Mouse (Mus musculus) embryonic facial prominence, embryonic 14.5 days (tissue): ENCODE data around the gene Syngr1. TPM values are rescaled to one million over a fixed set of nuclear protein-coding genes. Genes with fewer than 3 reads are reported as not detected.

Experiments used
- ATAC-seq: fragments of 200-750 bp; cut with Nextera tagmentation; 2 replicates; pipeline ENCODE4 v1.8.0; 2017; ENCODE audit warnings: low read depth, moderate number of reproducible peaks, moderate TSS enrichment
- DNase-seq: peaks from one replicate; pipeline ENCODE4 v3.0.0-alpha.2; 2015; ENCODE audit warnings: low spot score
- H3K27ac ChIP-seq: fragments of 300-500 bp; sonication (generic); replicated peaks from 2 replicates; pipeline ENCODE4 v1.5.1; 2014; ENCODE audit warnings: low read depth, mild to moderate bottlenecking, low read length, moderate library complexity
- H3K27me3 ChIP-seq: fragments of 300-500 bp; sonication (generic); replicated peaks from 2 replicates; pipeline ENCODE4 v1.6.1; 2014; ENCODE audit warnings: low read length; ENCODE audit not compliant: control insufficient read depth, insufficient read depth
- H3K36me3 ChIP-seq: fragments of 300-500 bp; sonication (generic); 2 replicates; pipeline ENCODE4 v1.6.1; 2014; ENCODE audit warnings: low read length, mixed read lengths; ENCODE audit not compliant: control insufficient read depth, insufficient read depth
- H3K4me1 ChIP-seq: fragments of 300-500 bp; sonication (generic); 2 replicates; pipeline ENCODE4 v1.6.1; 2014; ENCODE audit warnings: antibody characterized with exemption, low read length; ENCODE audit not compliant: control insufficient read depth, insufficient read depth
- H3K4me2 ChIP-seq: fragments of 300-500 bp; sonication (generic); 2 replicates; pipeline ENCODE4 v1.6.1; 2014; ENCODE audit warnings: low read depth, mild to moderate bottlenecking, low read length, moderate library complexity, mixed read lengths
- H3K4me3 ChIP-seq: fragments of 300-500 bp; sonication (generic); 2 replicates; pipeline ENCODE4 v1.5.1; 2014; ENCODE audit warnings: low read depth, mild to moderate bottlenecking, low read length
- H3K9ac ChIP-seq: fragments of 300-500 bp; sonication (generic); 2 replicates; pipeline ENCODE4 v1.6.1; 2014; ENCODE audit warnings: low read depth, mild to moderate bottlenecking, low read length, moderate library complexity, mixed read lengths
- H3K9me3 ChIP-seq: fragments of 300-500 bp; sonication (generic); 2 replicates; pipeline ENCODE4 v1.6.1; 2016; ENCODE audit warnings: low read length; ENCODE audit not compliant: control insufficient read depth
- WGBS: fragments of 180-500 bp; shearing (Covaris S2); extraction: QIAGEN DNeasy Blood & Tissue Kit; methylation state at CpG from one replicate; pipeline ENCODE4 v1.1.7; 2014; 5-methylcytosine and 5-hydroxymethylcytosine counted together
- polyA plus RNA-seq: library from polyadenylated mRNA; unstranded; fragments of >200 nt; fragmentation: Nextera tagmentation; extraction: Ambion mirVana; gene quantifications from 2 replicates; pipeline ENCODE4 v1.2.1, GENCODE M21; 2014

The Syngr1 gene
- polyA plus RNA-seq, 1 experiment from 2014 or later = 10.3 TPM

DNA sequence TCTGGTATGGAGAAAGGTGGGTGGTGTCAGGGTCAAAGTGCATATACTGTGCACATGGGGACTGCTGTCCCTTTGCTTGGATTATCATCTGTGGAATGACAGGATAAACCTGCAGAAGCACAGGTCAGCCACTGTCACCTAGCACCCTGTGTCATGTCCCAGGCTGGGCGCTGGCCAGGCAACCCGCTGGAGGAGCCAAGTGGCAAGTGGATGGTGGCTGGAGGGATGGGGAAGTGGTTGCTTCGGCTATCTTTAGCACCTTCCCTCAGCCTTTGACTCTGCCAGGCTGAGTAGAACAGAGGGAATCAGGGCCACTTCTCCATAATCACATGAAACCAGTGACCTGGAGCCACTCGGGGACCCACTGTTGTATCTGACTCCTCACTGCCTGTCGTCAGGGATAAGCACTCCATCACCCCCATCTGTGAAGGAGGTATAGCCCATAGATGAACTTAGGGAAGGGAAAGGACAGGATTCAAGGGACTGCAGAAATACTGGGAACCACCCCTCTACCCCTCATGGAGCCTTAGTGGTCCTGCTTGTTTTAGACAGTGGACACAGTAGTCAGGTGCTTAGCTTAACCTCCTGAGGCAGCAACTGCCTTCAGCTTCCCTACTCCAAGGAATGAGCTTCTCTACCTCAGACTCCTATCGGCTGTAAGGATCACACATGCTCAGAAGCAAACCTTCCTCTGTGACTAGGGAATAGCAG is 16.3 kb upstream of the Syngr1 start:
- WGBS = 70% methylated on average over 6 of the region's 6 CpGs
- H3K27me3 ChIP-seq = no peaks in the 10 kb centered on the region
- H3K4me2 ChIP-seq = no peak overlapping the region
- no peaks in the 10 kb centered on the region for H3K9me3 ChIP-seq
- H3K9ac ChIP-seq = no peak overlapping the region
- H3K27ac ChIP-seq = no peak overlapping the region
- no peaks in the 10 kb centered on the region for H3K4me1 ChIP-seq
- DNase-seq (no peak), ATAC-seq (no peak)
- peaks cover 35% of the 10 kb centered on the region for H3K36me3 ChIP-seq
- H3K4me3 ChIP-seq = no peak overlapping the region

GRCm38 (mm10) chr15:80075374-80075694 is 15.8 kb upstream of the Syngr1 start:
- 0 out of 2 replicates have a peak, but pooled peaks have one; percentile 4 for ATAC-seq

DNA sequence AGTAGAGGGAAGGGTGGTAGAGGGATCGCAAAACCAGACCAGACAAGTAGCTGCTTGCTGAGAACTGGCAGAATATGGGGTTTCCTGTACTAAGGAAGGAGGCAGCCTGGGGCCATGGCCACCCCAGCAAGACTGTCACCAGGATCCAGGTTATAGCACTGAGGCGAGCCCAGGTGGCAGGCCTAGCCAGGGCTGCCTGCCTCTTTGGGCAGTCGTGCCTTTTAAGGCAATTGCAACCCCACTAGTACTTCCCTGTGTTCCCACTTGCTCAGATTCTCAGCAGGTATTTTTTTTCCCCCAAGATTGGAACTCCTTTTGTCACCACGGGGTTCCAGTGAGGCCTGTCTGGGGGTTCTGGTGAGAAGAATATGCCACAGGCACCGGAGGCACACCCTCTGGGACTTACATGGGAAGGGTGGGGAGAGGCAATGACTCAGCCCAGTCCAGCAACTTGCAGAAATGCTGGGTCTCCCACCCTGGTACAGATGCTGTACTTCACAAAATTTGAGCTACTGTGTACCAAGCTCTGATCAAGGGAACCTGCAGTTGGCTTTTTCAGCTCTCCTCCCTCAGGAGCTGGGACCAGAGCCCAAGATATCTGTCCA is 15.3 kb upstream of the Syngr1 start:
- no peak overlapping the region for H3K4me2 ChIP-seq
- H3K9ac ChIP-seq = no peak overlapping the region
- H3K27me3 ChIP-seq = no peaks in the 10 kb centered on the region
- 0 out of 2 replicates have a peak, but pooled peaks cover 1% of the 10 kb centered on the region for H3K4me1 ChIP-seq
- WGBS = 31% methylated on average over 5 of the region's 5 CpGs
- H3K9me3 ChIP-seq = no peaks in the 10 kb centered on the region
- no peak overlapping the region for H3K4me3 ChIP-seq
- DNase-seq = no peak
- H3K27ac ChIP-seq = 0 out of 2 replicates have a peak overlapping the region, but pooled peaks have one; percentile 0
- ATAC-seq = 0 out of 2 replicates have a peak, but pooled peaks have one; percentile 2
- H3K36me3 ChIP-seq = peaks cover 45% of the 10 kb centered on the region

More at GRCm38 (mm10) chr15:80075374-80075694, 15.8 kb upstream of the Syngr1 start:
- no peaks in the 10 kb centered on the region for H3K27me3 ChIP-seq
- H3K4me3 ChIP-seq = no peak overlapping the region
- DNase-seq = no peak
- H3K36me3 ChIP-seq = peaks cover 40% of the 10 kb centered on the region
- H3K9ac ChIP-seq = no peak overlapping the region
- no peaks in the 10 kb centered on the region for H3K9me3 ChIP-seq
- no peaks in the 10 kb centered on the region for H3K4me1 ChIP-seq
- WGBS = 47% methylated on average over 3 of the region's 3 CpGs
- no peak overlapping the region for H3K4me2 ChIP-seq
- no peak overlapping the region for H3K27ac ChIP-seq

DNA sequence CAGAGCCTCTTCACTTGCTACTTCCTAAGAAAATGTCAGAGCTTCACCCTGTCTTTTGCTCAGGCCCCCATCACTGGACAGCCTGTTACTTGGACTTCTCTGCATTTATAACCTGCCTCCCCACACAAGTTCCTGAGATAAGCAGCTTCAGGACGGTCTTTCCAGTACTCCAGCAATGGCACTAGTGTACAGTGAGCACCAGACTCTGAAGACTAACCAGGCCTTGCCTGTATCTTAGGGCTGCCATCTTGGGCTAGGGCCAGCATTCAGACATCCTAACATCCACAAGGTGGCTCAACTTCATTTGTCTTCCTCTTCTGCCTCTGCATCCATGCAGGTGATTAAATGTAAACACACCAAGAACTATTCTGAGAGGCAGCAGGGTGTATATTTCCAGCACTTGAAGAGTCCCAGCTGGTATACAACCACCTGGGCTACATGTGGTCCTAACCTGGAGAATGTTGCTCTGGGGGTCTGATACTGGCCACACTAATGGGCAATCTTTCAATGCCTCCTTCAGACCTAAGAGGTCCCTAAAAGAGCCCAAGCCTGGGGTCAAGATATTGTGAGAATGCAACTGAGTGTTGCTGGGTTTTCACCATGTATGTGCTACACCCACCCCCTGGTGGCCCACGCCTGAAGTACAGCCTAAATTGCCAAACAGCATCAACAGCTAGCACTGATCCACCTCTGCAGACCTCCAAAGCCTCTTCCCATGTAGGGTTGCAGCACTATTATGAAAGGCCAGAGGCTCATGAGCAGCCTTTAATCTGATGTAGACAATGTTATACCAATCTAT is 14.6 kb upstream of the Syngr1 start:
- 9% methylated on average over 2 of the region's 2 CpGs for WGBS
- H3K27ac ChIP-seq = 0 out of 2 replicates have a peak overlapping the region, but pooled peaks have one; percentile 0
- peaks cover 52% of the 10 kb centered on the region for H3K36me3 ChIP-seq
- peaks cover 7% of the 10 kb centered on the region; the same call in 1 of the 2 replicates for H3K4me1 ChIP-seq
- no peak overlapping the region for H3K4me2 ChIP-seq
- H3K4me3 ChIP-seq = no peak overlapping the region
- H3K9me3 ChIP-seq = no peaks in the 10 kb centered on the region
- DNase-seq (peak; percentile 85), ATAC-seq (peak; percentile 42)
- no peak overlapping the region for H3K9ac ChIP-seq
- H3K27me3 ChIP-seq = no peaks in the 10 kb centered on the region

- peaks cover 60% of the 10 kb centered on the region for H3K36me3 ChIP-seq
- H3K27me3 ChIP-seq = no peaks in the 10 kb centered on the region
- no peaks in the 10 kb centered on the region for H3K9me3 ChIP-seq
- H3K4me2 ChIP-seq = no peak overlapping the region
- DNase-seq (no peak), ATAC-seq (no peak)
- 61% methylated on average over 11 of the region's 11 CpGs for WGBS
- H3K9ac ChIP-seq = no peak overlapping the region
- H3K27ac ChIP-seq = no peak overlapping the region
- peaks cover 12% of the 10 kb centered on the region; the same call in 1 of the 2 replicates for H3K4me1 ChIP-seq
- H3K4me3 ChIP-seq = no peak overlapping the region
Observed at GRCm38 (mm10) chr15:80078058-80078814, 12.9 kb upstream of the Syngr1 start.

- DNase-seq (no peak), ATAC-seq (no peak)
- Histone ChIP-seq H3K4me1 (peaks cover 12% of the 10 kb centered on the region; the same call in 1 of the 2 replicates), H3K36me3 (peaks cover 60% of the 10 kb centered on the region), H3K9ac (no peak overlapping the region), H3K27ac (no peak overlapping the region), H3K9me3 (no peaks in the 10 kb centered on the region), H3K27me3 (no peaks in the 10 kb centered on the region), H3K4me2 (no peak overlapping the region), H3K4me3 (no peak overlapping the region)
- WGBS = 85% methylated on average over 5 of the region's 5 CpGs
Observed at GRCm38 (mm10) chr15:80079129-80079668, 11.9 kb upstream of the Syngr1 start.

- no peak overlapping the region for H3K4me3 ChIP-seq
- peaks cover 60% of the 10 kb centered on the region for H3K36me3 ChIP-seq
- no peaks in the 10 kb centered on the region for H3K27me3 ChIP-seq
- H3K27ac ChIP-seq = no peak overlapping the region
- ATAC-seq (no peak), DNase-seq (no peak)
- H3K4me2 ChIP-seq = peak overlapping the region; percentile 8; the same call in 1 of the 2 replicates
- WGBS = 69% methylated on average over 3 of the region's 3 CpGs
- H3K9ac ChIP-seq = no peak overlapping the region
- no peaks in the 10 kb centered on the region for H3K9me3 ChIP-seq
- H3K4me1 ChIP-seq = peaks cover 12% of the 10 kb centered on the region; the same call in 1 of the 2 replicates
Observed at GRCm38 (mm10) chr15:80079954-80080353, 11.2 kb upstream of the Syngr1 start.
